In genomic region chr3:101406097-101406496, GRCm38 (mm10) we compare ENCODE assay signal across 13 mouse cellular contexts. TPM values are rescaled to one million over a fixed set of nuclear protein-coding genes. Genes with fewer than 3 reads are reported as not detected.
DNase-seq lines count a peak whose midpoint lies in the region; ATAC-seq and TF ChIP-seq lines count a peak whose summit lies in the region.
"Had no signal": no experiment of that assay in that cellular context is flagged by ENCODE, and none has a peak within 500 bp of the region (broad histone marks: within the 10 kb centered on the region; RNA-seq: fewer than 3 reads in every experiment).

No protein-coding gene starts in this region.

- peak overlapping the region in 1 of 2 experiments; percentile 34; a peak in 2 of 4 replicates for H3K27ac ChIP-seq in heart, embryonic 14.5 days (replicated peaks in 1 of 2; ENCODE audit: control insufficient read depth in 1 of 2, insufficient read depth in 1 of 2, low read depth in 2 of 2, low read length in 2 of 2)
- no peak overlapping the region for H3K27ac ChIP-seq in lung, postnatal 0 days (ENCODE audit: low read length)
- H3K27ac ChIP-seq in stomach, embryonic 14.5 days (ENCODE audit: low read length): no peak overlapping the region
- H3K27ac ChIP-seq: kidney, postnatal 0 days; liver, embryonic 13.5 days had no signal

- no peaks in the 10 kb centered on the region for H3K9me3 ChIP-seq in heart, embryonic 14.5 days (ENCODE audit: control insufficient read depth, low read length)
- H3K9me3 ChIP-seq in lung, postnatal 0 days (ENCODE audit: low read length): no peaks in the 10 kb centered on the region
- H3K9me3 ChIP-seq in stomach, embryonic 14.5 days (ENCODE audit: control insufficient read depth, low read depth, low read length): no peaks in the 10 kb centered on the region
- H3K9me3 ChIP-seq: liver, embryonic 13.5 days had no signal

- DNase-seq in heart, adult 18-20 months: no peak
- peak; percentile 74 for DNase-seq in lung, postnatal 0 days (ENCODE audit: low spot score)
- no peak for DNase-seq in lung, postnatal 14 days
- no peak for DNase-seq in Patski (ENCODE audit: low read depth, low spot score)
- no peak for DNase-seq in yolk sac, embryonic 10.5 days (ENCODE audit: low spot score)
- DNase-seq: adrenal gland, adult 2 months; embryo, embryonic 11 days; liver, embryonic 13.5 days; thymus, adult 2 months had no signal

- in situ Hi-C loops in Patski (cut with MboI; ENCODE audit: low pct_unique_long_range_greater_than_20kb): no loop called here

- no peak overlapping the region for H3K9ac ChIP-seq in heart, embryonic 14.5 days (ENCODE audit: low read length)
- no peak overlapping the region for H3K9ac ChIP-seq in lung, postnatal 0 days (replicated peaks; ENCODE audit: low read depth)
- H3K9ac ChIP-seq in stomach, embryonic 14.5 days (replicated peaks; ENCODE audit: low read depth, low read length): no peak overlapping the region
- H3K9ac ChIP-seq: liver, embryonic 13.5 days had no signal

- peak; percentile 39 for TF ChIP-seq EP300 in lung, postnatal 0 days (IDR thresholded peaks at IDR 0.05)

- CTCF ChIA-PET in Patski (lab: Charles Lee): interaction anchor here (1.6 kb wide), 1 partner anchor 34 kb away, joined by 5 read pairs; no protein-coding TSS in a partner anchor

- no peak overlapping the region for H3K4me3 ChIP-seq in heart, embryonic 14.5 days (ENCODE audit: control insufficient read depth in 1 of 2, insufficient read depth in 1 of 2, low read depth in 1 of 2, low read length in 2 of 2)
- no peak overlapping the region for H3K4me3 ChIP-seq in lung, postnatal 0 days (ENCODE audit: low read depth, low read length)
- no peak overlapping the region for H3K4me3 ChIP-seq in stomach, embryonic 14.5 days (ENCODE audit: low read depth, low read length)
- H3K4me3 ChIP-seq: liver, embryonic 13.5 days had no signal

- 25% methylated on average over 3 of the region's 3 CpGs for WGBS in heart, embryonic 14.5 days
- 54% methylated on average over 3 of the region's 3 CpGs for WGBS in lung, postnatal 0 days
- WGBS in stomach, embryonic 14.5 days: 43% methylated on average over 3 of the region's 3 CpGs

- peak overlapping the region; percentile 7; the same call in 1 of the 2 replicates for H3K4me2 ChIP-seq in heart, embryonic 14.5 days (ENCODE audit: low read length)
- no peak overlapping the region for H3K4me2 ChIP-seq in lung, postnatal 0 days (replicated peaks; ENCODE audit: low read depth, low read length)
- no peak overlapping the region for H3K4me2 ChIP-seq in stomach, embryonic 14.5 days (replicated peaks; ENCODE audit: low read depth, low read length)
- H3K4me2 ChIP-seq: liver, embryonic 13.5 days had no signal

- peaks cover 71 to 87% of the 10 kb centered on the region in 2 experiments for H3K4me1 ChIP-seq in heart, embryonic 14.5 days (ENCODE audit: control insufficient read depth in 2 of 2, insufficient read depth in 2 of 2, low read length in 2 of 2)
- H3K4me1 ChIP-seq in lung, postnatal 0 days (ENCODE audit: insufficient read depth, low read depth, low read length): peaks cover 16% of the 10 kb centered on the region; the same call in 1 of the 2 replicates
- peaks cover 62% of the 10 kb centered on the region for H3K4me1 ChIP-seq in stomach, embryonic 14.5 days (ENCODE audit: control insufficient read depth, insufficient read depth, low read length)

- no peak for ATAC-seq in heart, embryonic 14.5 days (ENCODE audit: insufficient number of reproducible peaks, insufficient read depth, low FRiP score, low read depth)
- peak; percentile 73 for ATAC-seq in lung, postnatal 0 days
- ATAC-seq in Patski: peak; percentile 85
- peak; percentile 51 for ATAC-seq in stomach, embryonic 14.5 days (ENCODE audit: insufficient number of reproducible peaks, insufficient read depth, low FRiP score, low read depth)
- no peak for ATAC-seq in inflammation-experienced regulatory T-cells, adult 6 months

- H3K27me3 ChIP-seq in heart, embryonic 14.5 days (ENCODE audit: control insufficient read depth, insufficient read depth, low read length): no peaks in the 10 kb centered on the region
- H3K27me3 ChIP-seq in lung, postnatal 0 days (replicated peaks; ENCODE audit: insufficient read depth, low read length): no peaks in the 10 kb centered on the region
- H3K27me3 ChIP-seq in Patski: no peaks in the 10 kb centered on the region
- H3K27me3 ChIP-seq in stomach, embryonic 14.5 days (ENCODE audit: control insufficient read depth, insufficient read depth, low read length): no peaks in the 10 kb centered on the region
- H3K27me3 ChIP-seq: liver, embryonic 13.5 days had no signal

- POLR2A ChIA-PET in Patski (lab: Charles Lee): no interaction called here

- TF ChIP-seq CTCF in lung, postnatal 0 days (IDR thresholded peaks at IDR 0.05): no peak
- TF ChIP-seq CTCF in Patski (IDR thresholded peaks at IDR 0.05): no peak

- H3K36me3 ChIP-seq in heart, embryonic 14.5 days (ENCODE audit: control insufficient read depth, insufficient read depth, low read length): no peaks in the 10 kb centered on the region
- no peaks in the 10 kb centered on the region for H3K36me3 ChIP-seq in lung, postnatal 0 days (ENCODE audit: insufficient read depth, low read length)
- no peaks in the 10 kb centered on the region for H3K36me3 ChIP-seq in stomach, embryonic 14.5 days (ENCODE audit: control insufficient read depth, insufficient read depth, low read length)
- H3K36me3 ChIP-seq: liver, embryonic 13.5 days had no signal

RNA-seq across cellular contexts. Expression of gene Igsf3, which starts 29.2 kb away (rescaled TPM):
- polyA plus RNA-seq in heart, embryonic 14.5 days (2014; fragmentation: Nextera tagmentation; extraction: Ambion mirVana): 25.5 and 28.1 TPM in 2 replicates
- total RNA-seq in heart, adult 18-20 months (2021): 10 to 100 TPM; 10.5 to 10.6 TPM
- 16.9 and 17.8 TPM in 2 replicates for polyA plus RNA-seq in lung, postnatal 0 days (2015; fragmentation: Nextera tagmentation; extraction: Ambion mirVana)
- 37.2 TPM for polyA plus RNA-seq in Patski (2021)
- polyA plus RNA-seq in stomach, embryonic 14.5 days (2014; fragmentation: Nextera tagmentation; extraction: Ambion mirVana): 30.0 and 30.7 TPM in 2 replicates
- 1 to 10 TPM in 2 of 3 experiments, under 1 TPM in 1; 0.53 to 1.6 (median 1.3) TPM for polyA plus RNA-seq in inflammation-experienced regulatory T-cells, adult 6 months (2017; shearing (Covaris generic))

Comparison
In these comparisons a context has a peak if more than half of its experiments do, and no peak if none do; other contexts are left out.
1. ATAC-seq: peak in lung, postnatal 0 days (single experiment), Patski (single experiment) and stomach, embryonic 14.5 days (single experiment); none in heart, embryonic 14.5 days (single experiment) and inflammation-experienced regulatory T-cells, adult 6 months (single experiment).